Mouse (Mus musculus): Measurements from ENCODE around the gene Hist1h2bc. TPM values are rescaled to one million over a fixed set of nuclear protein-coding genes. Genes with fewer than 3 reads are reported as not detected.
"Not testable (repeated sequence)": the region's sequence is repeated elsewhere in the genome, so short reads cannot be mapped to it uniquely, and the experiment has no call there.

Gene Hist1h2bc
- polyA plus RNA-seq, 1 experiment from 2014 or later, result 25.3 TPM

DNA sequence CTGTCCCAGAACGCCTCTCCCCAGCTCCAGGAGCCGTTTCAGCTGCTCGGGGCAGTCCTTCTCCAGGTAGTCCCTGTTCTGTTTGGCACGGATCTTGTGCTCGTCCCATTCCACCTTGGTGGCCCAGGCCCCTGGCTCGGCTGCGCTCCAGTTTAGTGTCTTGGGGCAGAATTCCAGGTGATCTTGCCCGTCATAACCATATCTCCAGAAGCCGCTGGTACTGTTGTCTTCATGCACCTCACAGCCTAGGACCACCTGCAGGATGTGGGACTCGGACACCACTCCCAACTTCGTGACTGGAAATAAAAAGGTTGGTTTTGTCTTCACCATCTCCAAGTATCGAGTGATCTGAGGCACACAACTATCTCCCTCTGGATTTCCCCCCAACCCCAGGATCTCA is 22.8 kb downstream of the Hist1h2bc start:
- Histone ChIP-seq H3K4me2 (no peak overlapping the region), H3K36me3 (ENCODE audit: control insufficient read depth, insufficient read depth, low read length) (no peaks in the 10 kb centered on the region), H3K4me3 (ENCODE audit: low read depth, low read length) (no peak overlapping the region), H3K27ac (ENCODE audit: low read depth, low read length) (no peak overlapping the region), H3K9me3 (ENCODE audit: control insufficient read depth, low read length) (no peaks in the 10 kb centered on the region), H3K27me3 (ENCODE audit: control insufficient read depth, insufficient read depth, low read length) (no peaks in the 10 kb centered on the region), H3K9ac (ENCODE audit: low read length) (no peak overlapping the region), H3K4me1 (ENCODE audit: control insufficient read depth, insufficient read depth, low read length) (peaks cover 11% of the 10 kb centered on the region)
- DNase-seq (ENCODE audit: low spot score, missing footprints), result no peak
- no peak for ATAC-seq (ENCODE audit: low FRiP score)
- 93% methylated on average over 12 of the region's 12 CpGs for WGBS

DNA sequence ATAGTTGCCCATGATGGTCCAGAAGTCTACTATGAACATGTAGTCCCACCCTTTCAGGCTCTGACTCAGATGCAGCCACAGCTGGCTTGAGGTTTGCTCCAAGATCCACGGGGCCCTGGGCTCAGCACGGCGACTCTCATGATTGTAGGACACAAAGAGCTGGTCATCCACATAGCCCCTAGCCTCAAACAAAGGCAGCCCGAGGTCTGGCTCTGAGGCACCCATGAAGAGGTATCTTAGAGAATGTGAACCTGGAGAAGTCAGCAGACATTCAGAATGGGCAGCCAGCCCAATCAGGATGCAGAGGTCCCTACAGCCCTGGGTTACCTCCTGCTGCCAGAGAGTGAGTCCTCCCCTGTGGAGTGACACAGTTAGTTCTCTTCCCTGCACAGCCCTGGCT is 24.0 kb downstream of the Hist1h2bc start:
- no peak overlapping the region for H3K9ac ChIP-seq (ENCODE audit: low read length)
- no peak overlapping the region for H3K4me3 ChIP-seq (ENCODE audit: low read depth, low read length)
- H3K9me3 ChIP-seq (ENCODE audit: control insufficient read depth, low read length), result no peaks in the 10 kb centered on the region
- no peak overlapping the region for H3K27ac ChIP-seq (ENCODE audit: low read depth, low read length)
- no peak overlapping the region for H3K4me2 ChIP-seq
- ATAC-seq (ENCODE audit: low FRiP score) (no peak), DNase-seq (ENCODE audit: low spot score, missing footprints) (no peak)
- H3K27me3 ChIP-seq (ENCODE audit: control insufficient read depth, insufficient read depth, low read length), result no peaks in the 10 kb centered on the region
- no peaks in the 10 kb centered on the region for H3K36me3 ChIP-seq (ENCODE audit: control insufficient read depth, insufficient read depth, low read length)
- WGBS, result 87% methylated on average over 4 of the region's 4 CpGs
- H3K4me1 ChIP-seq (ENCODE audit: control insufficient read depth, insufficient read depth, low read length), result peaks cover 11% of the 10 kb centered on the region

- Histone ChIP-seq H3K4me1 (ENCODE audit: control insufficient read depth, insufficient read depth, low read length) (peaks cover 11% of the 10 kb centered on the region), H3K4me3 (ENCODE audit: low read depth, low read length) (no peak overlapping the region), H3K36me3 (ENCODE audit: control insufficient read depth, insufficient read depth, low read length) (no peaks in the 10 kb centered on the region), H3K9me3 (ENCODE audit: control insufficient read depth, low read length) (no peaks in the 10 kb centered on the region), H3K9ac (ENCODE audit: low read length) (no peak overlapping the region), H3K27ac (ENCODE audit: low read depth, low read length) (no peak overlapping the region), H3K4me2 (no peak overlapping the region), H3K27me3 (ENCODE audit: control insufficient read depth, insufficient read depth, low read length) (no peaks in the 10 kb centered on the region)
- WGBS, result 90% methylated on average over 4 of the region's 4 CpGs
- ATAC-seq (ENCODE audit: low FRiP score) (no peak), DNase-seq (ENCODE audit: low spot score, missing footprints) (no peak)
Measured at GRCm38 (mm10) chr13:23708654-23709053, 24.7 kb downstream of the Hist1h2bc start.

GRCm38 (mm10) chr13:23709714-23710373 is 25.8 kb downstream of the Hist1h2bc start:
- ATAC-seq (ENCODE audit: low FRiP score), result peak; percentile 44; the same call in 1 of the 2 replicates
- WGBS, result 26% methylated on average over 12 of the region's 15 CpGs
- Histone ChIP-seq H3K4me2 (peak overlapping the region; percentile 51), H3K4me3 (ENCODE audit: low read depth, low read length) (peak overlapping the region; percentile 22), H3K27ac (ENCODE audit: low read depth, low read length) (no peak overlapping the region; the same call in 1 of the 2 replicates), H3K36me3 (ENCODE audit: control insufficient read depth, insufficient read depth, low read length) (no peaks in the 10 kb centered on the region), H3K27me3 (ENCODE audit: control insufficient read depth, insufficient read depth, low read length) (no peaks in the 10 kb centered on the region), H3K9ac (ENCODE audit: low read length) (peak overlapping the region; percentile 51), H3K4me1 (ENCODE audit: control insufficient read depth, insufficient read depth, low read length) (peaks cover 11% of the 10 kb centered on the region), H3K9me3 (ENCODE audit: control insufficient read depth, low read length) (no peaks in the 10 kb centered on the region)
- DNase-seq (ENCODE audit: low spot score, missing footprints), result no peak

GRCm38 (mm10) chr13:23710374-23711089 is 26.5 kb downstream of the Hist1h2bc start, which contains the start of gene Hfe:
Gene Hfe, minus strand, starts transcription at chr13:23710854.
- peak; percentile 95 for DNase-seq (ENCODE audit: low spot score, missing footprints)
- Histone ChIP-seq H3K4me3 (ENCODE audit: low read depth, low read length) (peak within 1 kb of the TSS; percentile 22), H3K27ac (ENCODE audit: low read depth, low read length) (no peak within 1 kb of the TSS; the same call in 1 of the 2 replicates), H3K4me1 (ENCODE audit: control insufficient read depth, insufficient read depth, low read length) (peaks cover 11% of the 10 kb centered on the region), H3K9ac (ENCODE audit: low read length) (peak within 1 kb of the TSS; percentile 51), H3K36me3 (ENCODE audit: control insufficient read depth, insufficient read depth, low read length) (no peaks in the 10 kb centered on the region), H3K27me3 (ENCODE audit: control insufficient read depth, insufficient read depth, low read length) (no peaks in the 10 kb centered on the region), H3K9me3 (ENCODE audit: control insufficient read depth, low read length) (no peaks in the 10 kb centered on the region), H3K4me2 (peak within 1 kb of the TSS; percentile 51)
- ATAC-seq (ENCODE audit: low FRiP score), result peak; percentile 78
- WGBS, result 9% methylated on average over 14 of the region's 17 CpGs

DNA sequence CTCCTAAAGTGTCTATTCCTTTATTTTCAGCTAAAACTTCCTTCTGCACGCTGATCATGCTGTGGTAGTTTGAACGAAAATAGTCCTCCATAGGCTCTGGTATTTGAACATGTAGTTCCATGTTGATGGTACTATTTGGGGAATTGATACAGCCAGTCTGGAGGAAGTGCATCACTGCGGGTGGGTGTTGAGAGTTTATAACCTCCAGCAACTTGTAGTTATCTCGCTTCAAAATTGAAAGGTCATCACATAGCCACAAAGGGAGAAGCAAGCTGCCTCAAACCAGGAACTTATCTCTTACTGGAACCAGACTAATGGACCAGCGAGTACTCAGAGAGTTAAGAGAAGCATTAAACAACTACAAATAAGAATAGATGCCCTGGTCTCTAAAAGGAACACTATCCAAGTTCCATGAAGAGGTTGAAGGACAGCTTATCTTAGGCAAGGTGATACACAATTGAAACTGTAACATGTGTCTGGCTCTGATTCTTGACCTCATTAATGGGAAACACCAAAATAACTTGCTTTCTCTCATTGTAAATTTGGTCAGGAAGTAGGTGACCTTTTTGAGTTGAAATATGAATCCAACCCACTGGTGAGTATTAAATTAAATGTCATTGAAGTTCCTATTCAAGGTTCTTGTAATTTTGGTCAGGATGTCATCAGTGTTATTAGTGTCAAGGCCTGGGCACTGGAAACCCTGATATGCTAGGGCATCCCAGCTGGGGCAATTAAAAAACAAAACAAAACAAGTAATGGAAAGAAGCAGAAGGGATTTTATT is 32.5 kb downstream of the Hist1h2bc start:
- H3K9me3 ChIP-seq (ENCODE audit: control insufficient read depth, low read length), result no peaks in the 10 kb centered on the region
- WGBS, result 84% methylated on average over 5 of the region's 5 CpGs
- no peak overlapping the region for H3K27ac ChIP-seq (ENCODE audit: low read depth, low read length)
- no peaks in the 10 kb centered on the region for H3K36me3 ChIP-seq (ENCODE audit: control insufficient read depth, insufficient read depth, low read length)
- H3K9ac ChIP-seq (ENCODE audit: low read length), result no peak overlapping the region
- no peak overlapping the region for H3K4me3 ChIP-seq (ENCODE audit: low read depth, low read length)
- DNase-seq (ENCODE audit: low spot score, missing footprints), result no peak
- H3K27me3 ChIP-seq (ENCODE audit: control insufficient read depth, insufficient read depth, low read length), result no peaks in the 10 kb centered on the region
- no peaks in the 10 kb centered on the region for H3K4me1 ChIP-seq (ENCODE audit: control insufficient read depth, insufficient read depth, low read length)
- no peak overlapping the region for H3K4me2 ChIP-seq
- no peak for ATAC-seq (ENCODE audit: low FRiP score)

DNA sequence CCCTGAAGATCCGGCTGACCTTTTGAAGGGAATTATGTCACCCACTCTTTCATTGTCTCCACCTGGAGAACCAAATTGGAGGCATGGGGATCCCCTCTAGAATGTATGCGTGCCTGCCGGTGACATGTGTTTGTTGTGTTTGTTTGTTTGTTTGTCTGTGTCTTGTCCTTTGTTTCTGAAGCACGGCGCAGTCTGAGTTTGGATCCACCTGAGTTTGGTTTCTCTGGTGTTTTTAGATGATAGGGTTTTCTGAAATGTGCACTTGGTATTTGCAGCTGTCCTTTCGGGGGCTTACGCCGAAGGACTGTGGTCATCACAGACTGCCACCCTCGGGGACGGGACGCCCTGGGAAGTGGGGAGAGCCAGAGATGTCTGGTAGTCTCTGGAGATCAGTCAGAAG is 33.2 kb downstream of the Hist1h2bc start:
- 53% methylated on average over 11 of the region's 11 CpGs for WGBS
- no peak overlapping the region for H3K9ac ChIP-seq (ENCODE audit: low read length)
- no peaks in the 10 kb centered on the region for H3K36me3 ChIP-seq (ENCODE audit: control insufficient read depth, insufficient read depth, low read length)
- H3K4me1 ChIP-seq (ENCODE audit: control insufficient read depth, insufficient read depth, low read length), result no peaks in the 10 kb centered on the region
- no peak for DNase-seq (ENCODE audit: low spot score, missing footprints)
- H3K27ac ChIP-seq (ENCODE audit: low read depth, low read length), result no peak overlapping the region
- no peak overlapping the region for H3K4me2 ChIP-seq
- H3K27me3 ChIP-seq (ENCODE audit: control insufficient read depth, insufficient read depth, low read length), result no peaks in the 10 kb centered on the region
- H3K9me3 ChIP-seq (ENCODE audit: control insufficient read depth, low read length), result no peaks in the 10 kb centered on the region
- ATAC-seq (ENCODE audit: low FRiP score), result no peak
- no peak overlapping the region for H3K4me3 ChIP-seq (ENCODE audit: low read depth, low read length)

GRCm38 (mm10) chr13:23717593-23718245 is 33.7 kb downstream of the Hist1h2bc start:
- not testable (repeated sequence) for DNase-seq (ENCODE audit: low spot score, missing footprints); ATAC-seq (ENCODE audit: low FRiP score); H3K27me3 ChIP-seq (ENCODE audit: control insufficient read depth, insufficient read depth, low read length); H3K9ac ChIP-seq (ENCODE audit: low read length); H3K4me2 ChIP-seq; H3K36me3 ChIP-seq (ENCODE audit: control insufficient read depth, insufficient read depth, low read length); H3K9me3 ChIP-seq (ENCODE audit: control insufficient read depth, low read length); H3K27ac ChIP-seq (ENCODE audit: low read depth, low read length); H3K4me3 ChIP-seq (ENCODE audit: low read depth, low read length); H3K4me1 ChIP-seq (ENCODE audit: control insufficient read depth, insufficient read depth, low read length)
- 12% methylated on average over 2 of the region's 2 CpGs for WGBS
